Mouse (Mus musculus) Muller cell, postnatal 12 days (primary cell): ENCODE measurements around the gene Olfr53.
"Not testable (repeated sequence)": the region's sequence is repeated elsewhere in the genome, so short reads cannot be mapped to it uniquely, and the experiment has no call there.

ENCODE experiments used
- DNase-seq: peaks from one replicate; pipeline ENCODE4 v3.0.0-alpha.2; 2015; ENCODE audit errors: inconsistent ontology term

The Olfr53 gene

DNA sequence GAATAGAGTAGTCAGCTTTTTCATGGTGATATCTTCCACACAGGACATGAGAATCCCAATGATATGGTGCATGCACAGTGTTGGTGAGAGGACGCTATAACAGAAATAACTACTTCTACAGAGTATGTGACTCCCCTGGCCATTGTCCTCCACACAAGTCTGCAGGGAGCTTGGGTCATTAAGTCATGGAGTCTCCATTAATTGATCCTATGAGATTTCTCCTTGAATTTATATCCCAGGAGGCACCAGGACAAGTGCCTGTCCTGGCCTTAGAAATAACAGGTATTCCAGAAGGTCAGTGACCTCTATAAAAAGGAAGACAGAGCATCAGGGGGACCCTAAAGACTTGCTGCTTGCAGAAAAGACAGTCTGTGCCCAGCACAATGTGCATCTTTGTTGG is at the start of gene Olfr53:
Gene Olfr53, plus strand, starts transcription at position 301 of the 400 bp plus-strand sequence.
- DNase-seq, result no peak

DNA sequence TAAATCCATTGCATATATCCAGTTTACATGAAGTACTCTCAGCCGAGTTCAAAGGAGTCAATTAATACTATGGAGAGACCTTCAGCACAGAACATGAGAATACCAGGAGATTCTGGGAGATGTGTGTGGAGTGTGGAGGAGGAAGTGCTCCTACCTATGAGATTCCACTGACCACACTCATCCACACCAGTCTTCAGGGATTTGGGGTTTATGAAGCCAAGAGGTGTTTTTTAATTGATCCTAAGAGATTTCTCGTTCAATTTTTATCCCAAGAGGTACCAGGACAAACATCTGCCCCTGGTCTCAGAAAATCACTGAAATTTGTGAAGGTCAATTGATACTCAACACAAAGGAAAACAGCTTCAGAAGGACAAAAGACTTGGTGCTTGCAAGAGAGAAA is 45.3 kb upstream of the Olfr53 start, which contains the start of gene Olfr46:
Gene Olfr46, plus strand, starts transcription at position 301 of the 400 bp plus-strand sequence.
- DNase-seq, result not testable (repeated sequence)

DNA sequence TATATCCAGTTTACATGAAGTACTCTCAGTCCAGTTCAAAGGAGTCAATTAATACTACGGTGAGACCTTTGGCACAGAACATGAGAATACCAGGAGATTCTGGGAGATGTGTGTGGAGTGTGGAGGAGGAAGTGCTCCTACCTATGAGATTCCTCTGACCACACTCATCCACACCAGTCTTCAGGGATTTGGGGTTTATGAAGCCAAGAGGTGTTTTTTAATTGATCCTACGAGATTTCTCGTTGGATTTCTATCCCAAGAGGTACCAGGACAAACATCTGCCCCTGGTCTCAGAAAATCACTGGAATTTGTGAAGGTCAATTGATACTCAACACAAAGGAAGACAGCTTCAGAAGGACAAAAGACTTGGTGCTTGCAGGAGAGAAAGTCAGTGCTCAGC is 17.6 kb upstream of the Olfr53 start, which contains the start of gene Olfr61:
Gene Olfr61, plus strand, starts transcription at position 301 of the 400 bp plus-strand sequence.
- not testable (repeated sequence) for DNase-seq

DNA sequence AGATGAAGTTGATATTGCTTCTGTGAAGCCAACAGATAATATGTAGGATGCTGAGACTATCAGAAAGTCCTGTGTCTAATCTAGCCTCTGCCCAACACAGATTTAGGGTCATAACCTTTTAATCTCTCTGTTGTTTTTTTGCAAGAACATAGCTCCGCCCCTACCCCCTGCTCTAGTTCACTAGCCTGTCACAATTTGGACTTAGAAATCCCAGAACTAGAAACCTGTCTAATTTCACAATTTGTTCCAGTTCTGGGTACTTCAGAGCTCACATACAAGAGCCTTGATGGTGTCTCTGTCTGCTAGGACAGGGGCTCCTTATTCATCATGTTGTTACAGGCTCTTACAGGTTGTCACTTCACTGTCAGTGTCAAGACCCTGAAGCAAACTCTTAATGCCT is 15.7 kb upstream of the Olfr53 start:
- no peak for DNase-seq

DNA sequence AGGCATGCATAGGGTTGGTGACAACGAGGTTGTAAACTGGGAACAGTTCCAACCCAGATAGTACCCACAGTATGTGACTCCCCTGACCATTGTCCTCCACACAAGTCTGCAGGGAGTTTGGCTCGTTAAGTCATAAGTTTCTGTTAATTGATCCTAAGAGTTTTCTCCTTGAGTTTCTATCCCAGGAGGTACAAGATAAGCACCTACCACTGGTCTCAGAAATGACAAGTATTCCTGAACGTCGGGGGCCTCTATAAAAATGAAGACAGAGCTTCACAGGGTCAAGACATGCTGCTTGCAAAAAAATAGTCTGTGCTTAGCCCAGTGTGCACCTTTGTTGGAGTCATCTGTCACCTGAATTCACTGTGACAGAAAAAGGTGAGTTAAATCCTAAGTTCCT is 13.4 kb downstream of the Olfr53 start, which contains the start of gene Olfr539:
Gene Olfr539, plus strand, starts transcription at position 301 of the 400 bp plus-strand sequence.
- DNase-seq, result no peak

DNA sequence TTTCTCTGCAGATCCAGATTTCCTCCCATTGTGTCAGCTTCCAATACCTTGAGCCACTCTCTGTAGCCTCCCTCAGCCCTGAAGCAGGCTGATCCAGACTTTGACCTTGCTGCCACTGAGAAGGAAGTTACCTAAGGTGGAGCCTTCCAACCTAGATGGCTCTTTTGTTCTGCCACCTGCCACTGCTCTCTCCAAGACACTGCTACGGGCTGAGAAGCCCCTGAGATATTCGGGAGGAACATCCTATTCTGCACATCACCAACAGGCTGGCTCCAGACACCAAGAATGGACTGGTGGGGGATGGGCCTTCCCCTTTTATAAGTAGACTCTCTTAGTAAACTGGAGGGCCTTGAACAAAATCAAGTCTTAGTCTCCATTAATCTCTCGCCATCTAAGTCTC is 24.4 kb downstream of the Olfr53 start:
- not testable (repeated sequence) for DNase-seq

DNA sequence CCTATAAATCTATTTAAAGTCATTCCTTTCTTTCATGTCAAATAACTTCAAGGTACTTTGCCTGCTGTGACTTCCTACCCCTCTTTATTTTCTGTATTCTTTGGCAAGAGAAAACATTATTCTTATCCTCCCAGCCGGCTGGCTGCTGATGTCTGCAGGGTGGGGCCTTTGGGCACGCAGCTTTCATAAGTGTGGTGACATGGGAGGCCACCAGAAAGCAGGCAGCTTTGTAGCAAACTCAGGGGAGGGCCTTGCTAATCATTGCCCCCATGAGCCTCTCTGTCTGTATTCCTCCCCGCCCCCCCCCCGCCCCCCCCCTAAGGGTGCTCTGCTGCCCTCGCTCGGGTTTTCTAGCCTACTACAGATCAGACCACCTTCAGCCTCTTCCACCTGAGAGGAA is 29.6 kb downstream of the Olfr53 start:
- no peak for DNase-seq

DNA sequence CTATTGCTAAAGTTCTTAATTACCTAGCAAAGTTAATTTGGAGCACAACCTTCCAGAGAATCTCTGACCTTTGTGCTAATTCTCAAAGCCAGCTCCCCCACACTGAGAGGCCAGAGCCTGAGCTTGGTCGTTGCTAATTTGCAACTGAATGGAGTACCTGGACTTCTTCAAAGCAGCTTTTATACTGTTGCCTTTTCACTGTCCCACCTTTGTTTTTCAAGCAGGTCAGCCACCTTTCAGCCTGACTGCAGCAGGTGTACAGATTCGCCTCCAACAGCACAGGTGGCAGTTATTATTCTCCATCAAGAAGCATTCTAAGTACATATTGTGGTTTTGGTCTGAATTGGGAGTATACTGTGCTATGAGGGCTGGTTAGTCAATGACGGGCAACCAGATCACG is 33.3 kb downstream of the Olfr53 start:
- not testable (repeated sequence) for DNase-seq

DNA sequence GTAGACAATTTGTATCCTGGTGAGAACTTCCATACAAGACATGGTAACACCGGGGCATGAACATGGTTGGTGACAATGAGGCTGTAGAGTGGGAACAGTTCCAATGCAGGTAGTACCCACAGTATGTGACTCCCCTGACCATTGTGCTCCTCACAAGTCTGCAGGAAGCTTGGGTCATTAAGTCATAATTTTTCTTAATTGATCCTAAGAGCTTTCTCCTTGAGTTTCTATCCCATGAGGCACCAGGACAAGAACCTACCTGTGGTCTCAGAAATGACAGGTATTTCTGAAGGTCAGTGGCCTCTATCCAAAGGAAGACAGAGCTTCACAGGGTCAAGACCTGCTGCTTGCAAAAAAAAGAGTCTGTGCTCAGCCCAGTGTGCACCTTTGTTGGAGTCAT is 35.4 kb downstream of the Olfr53 start, which contains the start of gene Olfr45:
Gene Olfr45, plus strand, starts transcription at position 301 of the 400 bp plus-strand sequence.
- DNase-seq, result no peak

DNA sequence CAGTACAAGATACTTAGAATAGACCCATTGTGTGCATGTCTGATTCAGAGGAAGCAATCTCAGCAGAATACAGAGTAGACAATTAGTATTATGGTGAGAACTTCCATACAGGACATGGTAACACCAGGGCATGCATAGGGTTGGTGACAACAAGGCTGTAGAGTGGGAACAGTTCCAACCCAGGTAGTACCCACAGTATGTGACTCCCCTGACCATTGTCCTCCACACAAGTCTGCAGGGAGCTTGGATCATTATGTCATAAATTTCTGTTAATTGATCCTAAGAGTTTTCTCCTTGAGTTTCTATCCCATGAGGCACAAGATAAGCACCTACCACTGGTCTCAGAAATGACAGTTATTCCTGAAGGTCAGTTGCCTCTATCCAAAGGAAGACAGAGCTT is 50.7 kb downstream of the Olfr53 start, which contains the start of gene Olfr541:
Gene Olfr541, plus strand, starts transcription at position 301 of the 400 bp plus-strand sequence.
- DNase-seq, result no peak
